Mouse (Mus musculus): ENCODE results near the gene Rsad2. TPM values are rescaled to one million over a fixed set of nuclear protein-coding genes. Genes with fewer than 3 reads are reported as not detected.
A peak's percentile ranks its signal among the peaks of the same experiment; 100 is the strongest.

The Rsad2 gene
- total RNA-seq, 2 experiments from 2014 or later: not detected

DNA sequence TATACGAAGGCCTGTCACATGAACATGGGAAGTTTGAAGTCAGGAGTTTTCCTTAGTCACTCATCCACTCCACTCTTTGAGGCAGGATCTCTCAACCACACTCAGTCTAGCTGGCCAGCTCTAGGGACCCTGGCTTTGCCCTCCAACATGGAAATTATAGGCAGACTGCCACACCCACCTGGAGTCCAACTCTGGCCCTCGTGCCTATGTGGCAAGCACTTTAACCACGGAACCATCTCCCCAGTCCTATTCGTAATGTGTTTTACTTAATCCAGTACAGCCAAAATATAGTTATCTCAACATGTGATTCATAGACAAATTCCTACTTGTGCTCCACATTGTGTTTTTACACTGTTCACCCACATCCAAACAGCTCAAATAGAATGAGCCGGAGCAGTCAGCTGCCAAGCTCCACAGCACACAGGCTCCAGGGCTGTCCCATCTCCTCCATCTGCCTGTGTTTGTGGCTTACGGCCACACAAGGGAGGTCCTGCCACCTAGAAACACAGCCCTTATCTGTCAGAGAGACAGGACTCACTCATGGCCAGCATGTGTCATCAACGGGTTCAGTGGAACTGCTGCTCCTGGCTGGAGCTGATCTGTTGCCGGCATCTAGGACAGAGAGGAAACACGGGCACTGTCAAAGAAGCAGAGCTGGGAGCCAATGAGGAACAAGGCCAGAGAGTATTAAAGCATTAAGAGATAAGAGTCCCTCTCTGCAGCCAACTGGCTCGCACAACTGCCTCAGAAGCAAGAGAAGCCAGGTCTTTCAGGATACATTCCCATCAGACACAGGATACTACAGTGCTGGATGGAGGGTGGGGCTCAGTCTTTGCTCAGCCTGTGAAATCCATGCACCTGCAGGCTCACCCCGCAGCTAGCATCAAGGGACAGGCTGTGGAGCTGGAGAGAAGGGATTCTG lies 51.2 kb downstream of the Rsad2 start:
- ATAC-seq (replicated peaks; ENCODE audit: poor library complexity, severe bottlenecking): peak; percentile 32

DNA sequence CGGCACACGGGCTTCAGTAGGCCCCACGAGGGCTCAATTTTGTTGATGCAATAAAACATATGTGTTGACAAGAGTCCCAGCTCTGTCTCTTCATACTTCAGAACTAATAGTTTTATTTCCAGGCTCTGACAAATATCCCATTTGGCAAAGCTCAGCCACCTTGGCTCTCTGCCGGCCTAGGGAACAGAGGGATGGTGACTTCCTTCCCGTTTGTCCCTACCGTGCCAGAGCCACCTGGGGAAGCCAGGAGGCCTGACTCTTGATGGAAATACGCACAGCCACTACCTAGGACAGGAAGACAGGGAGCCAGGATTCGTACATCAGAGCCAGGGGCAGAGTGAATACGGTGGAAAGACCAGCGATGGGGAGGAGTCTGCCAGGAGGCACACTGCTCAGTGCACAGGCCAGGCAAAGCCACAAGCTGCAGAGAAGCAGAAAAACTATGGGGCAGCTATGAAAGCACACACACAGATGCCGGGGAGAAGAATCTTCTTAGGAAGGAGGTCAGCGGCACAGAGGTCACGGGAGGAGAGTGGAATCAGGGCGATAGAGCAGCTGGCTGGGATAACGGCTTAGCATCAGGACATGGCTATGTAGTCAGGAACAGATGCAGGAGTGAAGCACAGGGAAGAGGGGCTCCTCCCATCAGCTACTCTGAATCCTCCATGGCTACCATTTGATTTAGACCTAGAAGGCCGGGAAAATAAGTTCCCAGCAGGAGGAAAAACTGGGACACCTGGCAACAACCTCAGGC lies 52.7 kb downstream of the Rsad2 start:
- no peak for ATAC-seq (replicated peaks; ENCODE audit: poor library complexity, severe bottlenecking)

DNA sequence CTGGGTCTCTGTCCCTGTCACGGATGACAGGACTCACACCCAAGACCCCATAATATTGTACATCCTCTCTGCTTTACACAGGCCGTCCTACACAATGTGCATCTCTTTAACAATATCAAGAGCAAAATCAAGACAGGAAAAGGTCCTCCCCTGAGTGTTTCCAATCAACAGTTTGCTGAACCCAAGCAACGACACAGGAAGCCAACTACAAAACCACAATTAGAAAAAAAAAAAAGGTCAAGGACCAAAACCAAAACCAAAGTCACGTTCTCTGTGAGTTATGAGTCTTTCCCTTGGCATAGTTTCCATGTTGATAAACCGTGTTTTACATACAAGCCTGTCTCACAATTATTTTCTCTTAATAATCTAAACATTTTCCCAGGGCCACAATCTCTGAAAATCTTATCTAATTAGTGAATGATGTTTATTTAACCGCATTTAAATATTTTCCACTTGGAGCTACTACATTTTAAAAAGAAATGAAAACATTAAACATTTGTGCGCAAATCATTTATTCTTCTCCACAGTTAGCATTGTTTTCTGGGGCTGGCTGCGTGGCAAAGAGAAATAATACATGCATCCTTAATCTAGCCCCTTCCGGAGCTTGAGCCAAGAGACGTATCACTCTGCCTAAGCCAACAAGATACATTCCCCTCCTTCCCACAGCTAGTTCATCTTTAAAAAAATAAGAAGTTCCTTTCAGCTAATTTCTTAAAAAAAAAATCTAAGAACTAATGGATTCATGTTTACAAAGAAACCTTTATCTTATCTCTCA lies 54.4 kb downstream of the Rsad2 start:
- ATAC-seq (replicated peaks; ENCODE audit: poor library complexity, severe bottlenecking): peak; percentile 34

DNA sequence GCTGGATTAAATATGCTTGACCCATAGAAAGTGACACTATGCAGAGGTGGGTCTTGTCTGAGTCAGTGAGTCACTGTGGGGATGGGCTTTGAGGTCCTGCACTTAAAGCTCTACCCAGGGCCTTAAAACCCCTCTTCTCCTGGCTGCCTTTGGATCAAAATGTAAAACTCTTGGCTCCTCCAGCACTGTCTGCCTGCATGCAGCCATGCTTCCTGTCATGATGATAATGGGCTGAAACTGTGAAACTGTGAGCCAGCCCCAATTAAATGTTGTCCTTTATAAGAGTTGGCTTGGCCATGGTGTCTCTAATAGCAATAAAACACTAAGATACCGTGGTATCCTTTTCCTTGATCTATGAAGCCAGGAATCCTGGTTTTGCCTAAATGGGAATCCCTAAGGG lies 55.0 kb downstream of the Rsad2 start:
- ATAC-seq (replicated peaks; ENCODE audit: poor library complexity, severe bottlenecking): no peak

DNA sequence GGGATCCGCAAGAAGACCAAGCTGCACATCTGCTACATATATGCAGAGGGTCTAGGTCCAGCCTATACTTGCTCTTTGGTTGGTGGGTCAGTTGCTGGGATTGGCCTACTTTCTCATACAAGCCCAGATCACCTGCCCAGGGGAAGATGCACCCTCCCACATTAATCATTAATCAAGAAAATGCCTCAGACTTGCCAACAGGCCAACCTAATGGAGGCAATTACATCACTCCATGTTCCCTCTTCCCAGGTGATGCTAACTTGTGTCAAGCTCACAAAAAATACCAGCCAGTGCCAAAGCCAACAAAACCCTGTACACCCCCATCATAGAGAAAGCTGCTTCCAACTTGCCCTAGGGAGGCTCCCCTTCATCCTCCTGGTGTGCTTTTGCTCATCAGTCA lies 55.5 kb downstream of the Rsad2 start:
- no peak for ATAC-seq (replicated peaks; ENCODE audit: poor library complexity, severe bottlenecking)

DNA sequence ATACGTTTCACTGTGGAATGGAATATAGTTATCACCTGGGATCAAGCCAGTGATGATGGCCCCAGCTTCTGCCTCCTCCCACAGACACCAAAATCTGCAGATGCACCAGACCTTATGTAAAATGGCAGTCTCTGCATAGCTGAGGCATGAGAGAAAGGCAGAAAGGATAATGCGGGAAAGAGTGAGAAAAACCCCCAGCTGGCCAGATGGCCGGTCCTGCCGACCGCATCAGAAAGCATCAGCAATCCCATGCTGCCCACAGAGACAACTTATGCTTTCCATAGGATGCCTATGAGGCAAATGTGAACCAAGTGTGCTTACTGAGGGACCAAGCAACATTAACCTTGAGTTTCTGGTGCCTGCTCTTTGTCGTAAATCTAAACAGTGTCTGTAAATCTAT lies 56.9 kb downstream of the Rsad2 start:
- ATAC-seq (replicated peaks; ENCODE audit: poor library complexity, severe bottlenecking): no peak

DNA sequence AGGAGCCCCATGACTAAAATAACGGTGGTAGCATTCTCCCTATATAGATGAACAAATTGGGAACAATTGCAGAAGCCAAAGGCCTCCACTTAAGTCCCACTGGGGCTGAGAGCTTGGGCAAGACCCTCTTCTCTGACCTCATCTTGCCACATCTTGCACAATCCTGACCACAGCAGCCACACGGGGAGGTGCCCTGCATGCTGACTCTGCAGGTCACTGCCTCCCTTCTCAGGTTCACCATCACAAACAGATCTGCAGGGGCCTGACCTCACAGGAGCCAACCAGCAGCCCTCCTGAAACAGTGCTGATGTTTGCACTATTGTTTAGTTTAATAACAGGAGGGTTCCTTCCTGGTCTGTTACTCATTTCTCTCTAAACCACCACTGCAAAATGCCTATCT lies 57.7 kb downstream of the Rsad2 start:
- ATAC-seq (replicated peaks; ENCODE audit: poor library complexity, severe bottlenecking): peak; percentile 95

DNA sequence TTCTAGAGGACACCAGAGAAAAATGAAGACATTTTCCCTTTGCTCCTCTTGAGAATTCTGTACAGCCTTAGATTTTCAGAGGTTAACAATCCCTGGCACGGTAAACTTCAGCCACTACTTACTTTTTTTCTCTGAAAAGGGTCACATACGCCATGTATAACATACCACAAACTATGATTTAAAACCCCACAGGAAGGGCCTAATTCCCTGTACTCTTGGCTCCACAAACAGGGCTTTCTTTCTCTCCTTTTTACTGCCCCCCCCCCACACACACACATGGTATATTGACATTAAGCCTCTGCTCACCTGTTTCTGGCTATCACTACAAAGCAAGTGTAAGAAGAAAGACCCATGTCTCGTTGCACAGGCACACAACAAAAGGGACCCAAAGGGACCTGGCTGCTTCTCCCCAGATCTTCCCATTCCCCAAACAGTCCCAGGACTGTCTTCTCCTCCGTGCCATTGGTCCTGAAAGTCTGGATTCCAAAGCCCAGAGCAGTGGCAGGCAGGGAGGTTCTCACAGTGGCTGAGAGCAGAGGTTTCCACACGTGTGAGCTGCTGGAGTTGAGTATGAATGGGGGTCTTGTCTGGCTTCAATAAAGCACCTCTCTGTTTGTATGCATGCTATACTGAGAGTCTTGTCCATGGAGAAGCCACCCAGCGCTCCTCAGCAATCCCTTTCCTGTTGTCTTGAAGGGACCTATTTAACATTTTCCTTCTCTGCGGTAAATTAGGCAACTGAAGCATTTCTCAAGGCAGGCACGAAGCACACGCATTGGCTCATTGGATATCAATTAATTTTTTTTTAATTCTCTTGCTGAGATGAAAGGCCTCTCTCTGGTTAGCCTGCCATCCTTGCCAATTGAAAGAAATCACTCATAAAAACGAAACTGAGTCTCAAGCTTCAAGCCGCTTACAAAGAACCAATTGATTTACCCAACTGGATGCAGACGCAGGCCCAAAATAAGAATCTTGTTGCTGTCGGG lies 61.5 kb downstream of the Rsad2 start:
- ATAC-seq (replicated peaks; ENCODE audit: poor library complexity, severe bottlenecking): no peak

DNA sequence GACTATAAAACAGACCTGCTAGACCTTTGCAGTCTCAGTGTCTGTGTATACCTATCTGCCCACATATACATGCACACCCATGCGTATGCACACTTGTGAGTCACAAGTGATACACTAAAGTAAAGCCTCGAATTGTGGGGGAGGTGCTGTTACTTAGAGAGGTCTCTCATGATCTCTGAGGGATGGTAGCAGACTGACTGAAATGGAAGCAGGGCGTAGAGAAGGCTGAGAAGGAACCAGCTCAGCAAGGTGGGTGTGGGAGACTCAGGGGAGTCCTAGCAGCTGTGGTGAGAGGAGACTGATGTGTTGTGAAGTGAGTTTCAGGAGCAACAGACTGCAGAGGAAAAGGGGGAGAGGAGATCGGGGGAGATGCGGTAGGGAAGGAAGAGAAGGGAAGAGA lies 63.0 kb downstream of the Rsad2 start:
- ATAC-seq (replicated peaks; ENCODE audit: poor library complexity, severe bottlenecking): no peak

Other genes with a start within 250 kb of the Rsad2 start
- gene Rnf144a, start 41.2 kb downstream of the Rsad2 start, total RNA-seq (2014; fragmentation: Nextera tagmentation): 26.1 and 33.5 TPM in 2 replicates
- gene Rnf144a, start 41.2 kb downstream of the Rsad2 start, total RNA-seq (2017): 13.5 and 13.6 TPM in 2 replicates
- 12.7 and 31.5 TPM in 2 replicates for gene Cmpk2, start 12.8 kb upstream of the Rsad2 start, total RNA-seq (2014; fragmentation: Nextera tagmentation)
- gene Cmpk2, start 12.8 kb upstream of the Rsad2 start, total RNA-seq (2017): 8.9 and 12.2 TPM in 2 replicates